Mouse (Mus musculus): Measurements from ENCODE around the gene Hoxd11.

Hoxd11 gene

GRCm38 (mm10) chr2:74661685-74662084 lies 17.7 kb upstream of the Hoxd11 start:
- intact Hi-C loops (cut with DNase I): loop anchor here (5.0 kb wide), 1 partner anchor 359 kb away; no protein-coding TSS in a partner anchor

DNA sequence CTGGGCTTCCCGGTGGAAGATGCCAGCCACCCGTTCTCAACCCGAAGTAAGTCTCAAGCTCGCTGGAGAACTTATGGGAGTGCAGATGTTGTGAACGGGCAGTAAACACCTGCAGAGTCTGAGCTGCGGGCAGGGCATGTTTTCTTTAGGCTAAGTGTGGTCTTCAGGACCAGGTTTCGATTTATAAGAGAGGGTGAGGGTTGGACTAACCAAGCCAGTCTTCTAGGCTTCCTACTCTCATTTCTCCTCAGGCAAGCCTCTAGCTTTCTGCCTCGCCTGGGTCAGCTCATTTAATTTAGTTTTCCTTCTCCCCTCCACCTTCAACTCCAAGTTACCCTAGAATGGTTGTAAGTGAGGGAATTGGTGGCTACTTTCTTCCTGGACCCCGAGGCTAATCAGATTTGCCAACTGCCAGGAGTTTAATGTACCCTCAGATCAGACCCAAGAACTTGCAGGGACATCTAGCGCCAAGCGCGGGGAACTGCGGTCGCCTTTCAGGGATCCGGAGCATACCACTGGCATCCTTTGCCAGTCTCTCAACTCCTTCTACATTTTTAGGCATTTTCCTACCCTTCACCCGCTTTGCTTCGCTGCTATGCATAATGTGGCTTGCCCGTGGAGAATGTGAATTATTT lies 15.9 kb upstream of the Hoxd11 start:
- intact Hi-C loops (cut with DNase I): loop anchor here (5.0 kb wide), 1 partner anchor 361 kb away; no protein-coding TSS in a partner anchor

GRCm38 (mm10) chr2:74666411-74666810 lies 12.9 kb upstream of the Hoxd11 start:
- intact Hi-C loops (cut with DNase I): no loop called here

DNA sequence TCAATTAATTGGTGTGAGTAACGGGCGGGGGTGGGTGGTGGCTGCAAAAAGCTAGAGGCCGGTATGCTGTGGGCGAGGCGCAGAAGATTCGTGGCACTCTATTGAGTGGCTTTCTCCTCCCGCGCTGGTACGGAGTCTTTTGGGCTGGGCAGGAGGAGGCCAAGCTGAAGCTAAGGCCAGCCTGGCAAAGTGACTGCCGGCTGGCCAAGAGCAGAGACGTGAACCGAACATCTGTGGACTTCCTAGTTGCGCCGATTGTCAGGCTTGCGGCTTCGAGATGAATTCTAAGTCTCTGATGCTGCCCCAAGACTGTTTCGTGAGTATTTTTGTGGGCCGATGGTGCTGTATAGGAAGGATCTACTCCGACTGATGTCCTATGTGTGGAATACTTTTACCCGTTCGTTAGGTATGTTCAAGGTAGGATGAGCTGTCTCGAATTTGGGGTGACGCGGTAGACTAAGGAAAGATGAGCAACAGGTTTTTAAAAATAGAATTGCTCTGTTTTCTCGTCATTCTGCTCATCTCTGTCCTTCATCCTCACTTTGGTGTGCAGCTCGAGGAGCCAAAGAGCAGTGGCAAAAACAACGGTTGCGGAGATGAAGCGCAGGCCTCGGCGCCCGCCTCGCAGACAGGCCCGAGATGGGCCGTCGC lies 12.0 kb upstream of the Hoxd11 start:
- intact Hi-C loops (cut with DNase I): no loop called here

DNA sequence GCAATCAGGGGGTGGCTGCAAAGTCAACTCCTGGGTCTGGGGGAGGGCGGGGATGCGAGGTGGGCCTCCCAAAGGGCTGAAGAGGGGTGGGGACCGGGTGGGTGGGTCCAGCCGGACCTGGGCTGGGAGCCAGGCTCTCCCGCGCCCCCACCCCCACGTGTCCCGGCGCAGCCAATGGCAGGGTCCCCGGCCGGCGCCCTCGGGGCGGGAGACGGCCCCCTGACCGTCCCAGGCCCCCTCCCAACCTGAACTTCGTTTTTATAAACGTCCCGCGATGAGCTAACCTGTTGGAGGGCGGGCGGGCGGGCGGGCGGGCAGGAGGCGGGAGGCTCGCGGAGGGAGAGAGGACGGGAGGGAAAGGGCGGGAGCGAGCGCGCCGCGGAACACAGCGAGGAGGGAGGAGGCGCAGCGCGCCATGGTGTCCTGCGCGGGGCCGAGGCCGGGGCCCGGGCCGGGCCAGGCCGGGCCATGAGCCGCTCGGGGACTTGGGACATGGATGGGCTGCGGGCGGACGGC lies 11.5 kb upstream of the Hoxd11 start, which contains the start of gene Hoxd13:
TSS of gene Hoxd13 (plus strand) at position 469 of the 516 bp plus-strand sequence.
- intact Hi-C loops (cut with DNase I): no loop called here

DNA sequence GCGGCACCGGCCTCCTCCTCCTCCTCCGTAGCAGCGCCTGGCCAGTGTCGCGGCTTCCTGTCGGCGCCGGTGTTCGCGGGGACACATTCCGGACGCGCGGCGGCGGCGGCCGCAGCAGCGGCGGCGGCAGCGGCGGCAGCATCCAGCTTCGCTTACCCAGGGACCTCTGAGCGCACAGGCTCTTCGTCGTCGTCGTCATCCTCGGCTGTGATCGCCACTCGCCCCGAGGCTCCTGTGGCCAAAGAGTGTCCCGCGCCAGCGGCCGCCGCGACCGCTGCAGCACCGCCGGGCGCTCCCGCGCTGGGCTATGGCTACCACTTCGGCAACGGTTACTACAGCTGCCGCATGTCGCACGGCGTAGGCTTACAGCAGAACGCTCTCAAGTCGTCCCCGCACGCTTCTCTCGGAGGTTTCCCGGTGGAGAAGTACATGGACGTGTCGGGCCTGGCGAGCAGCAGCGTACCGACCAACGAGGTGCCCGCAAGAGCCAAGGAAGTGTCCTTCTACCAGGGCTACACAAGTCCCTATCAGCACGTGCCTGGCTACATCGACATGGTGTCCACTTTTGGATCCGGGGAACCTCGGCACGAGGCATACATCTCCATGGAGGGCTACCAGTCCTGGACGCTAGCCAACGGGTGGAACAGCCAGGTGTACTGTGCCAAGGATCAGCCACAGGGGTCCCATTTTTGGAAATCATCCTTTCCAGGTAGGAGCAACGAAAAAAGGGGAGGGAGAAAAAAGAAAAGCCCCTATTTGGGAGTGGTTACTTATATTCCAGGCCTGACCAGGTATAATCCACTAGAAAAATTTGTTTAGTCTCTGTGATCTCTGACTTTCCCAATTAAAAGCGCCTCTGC lies 10.8 kb upstream of the Hoxd11 start:
- intact Hi-C loops (cut with DNase I): no loop called here

GRCm38 (mm10) chr2:74669230-74669578 lies 10.2 kb upstream of the Hoxd11 start:
- intact Hi-C loops (cut with DNase I): no loop called here

GRCm38 (mm10) chr2:74669650-74670235 lies 9.6 kb upstream of the Hoxd11 start:
- intact Hi-C loops (cut with DNase I): loop anchor here (5.0 kb wide), 2 partner anchors 602 to 702 kb away; no protein-coding TSS in a partner anchor

DNA sequence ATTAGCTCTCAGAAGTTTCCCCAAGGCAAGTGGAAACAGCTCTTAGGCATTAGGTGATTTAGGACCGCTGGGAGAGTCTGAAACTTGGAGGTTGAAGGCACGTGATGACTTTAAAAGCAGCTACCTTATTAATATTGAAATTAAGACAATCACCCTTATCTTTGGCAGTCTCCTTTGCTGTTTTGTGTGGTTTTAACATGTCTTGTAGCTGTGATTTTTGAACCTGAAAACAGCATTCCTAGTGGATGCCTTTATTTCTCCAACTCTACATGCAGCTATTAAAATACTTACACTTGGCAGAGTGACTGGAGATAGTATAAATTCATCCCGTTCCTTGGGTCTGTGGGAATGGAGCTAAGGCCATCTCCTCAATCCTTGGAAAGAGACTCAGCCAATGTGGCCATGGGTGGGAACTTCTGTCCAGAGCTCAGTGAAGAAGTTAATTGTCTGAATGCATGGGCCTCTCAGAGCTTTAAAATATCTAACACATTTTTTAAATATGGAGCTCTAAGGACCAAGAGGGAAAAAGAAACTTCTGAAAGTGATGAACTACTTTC lies 8.6 kb upstream of the Hoxd11 start:
- intact Hi-C loops (cut with DNase I): loop anchor here (5.0 kb wide), 2 partner anchors 603 to 703 kb away; no protein-coding TSS in a partner anchor

DNA sequence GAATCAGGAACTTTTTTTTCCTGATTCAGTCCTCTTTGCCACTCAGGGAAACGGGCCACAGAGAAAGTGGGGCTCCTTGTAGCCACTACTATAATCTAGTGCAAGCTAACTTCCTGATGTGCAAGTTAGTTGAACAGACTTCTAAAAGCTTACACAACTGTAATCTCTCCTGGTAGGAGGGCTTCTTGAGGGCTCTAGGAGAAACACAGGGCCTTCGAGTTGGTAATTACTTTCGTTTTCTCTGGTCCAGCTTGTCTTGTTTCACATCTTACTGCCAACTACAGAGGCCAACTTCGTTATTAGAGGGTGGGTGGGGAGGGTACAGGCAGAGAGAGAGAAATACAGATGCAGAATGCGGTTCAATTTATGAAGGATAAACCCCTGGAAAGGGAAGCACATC lies 7.5 kb upstream of the Hoxd11 start:
- intact Hi-C loops (cut with DNase I): loop anchor here (5.0 kb wide), 2 partner anchors 605 to 705 kb away; no protein-coding TSS in a partner anchor

DNA sequence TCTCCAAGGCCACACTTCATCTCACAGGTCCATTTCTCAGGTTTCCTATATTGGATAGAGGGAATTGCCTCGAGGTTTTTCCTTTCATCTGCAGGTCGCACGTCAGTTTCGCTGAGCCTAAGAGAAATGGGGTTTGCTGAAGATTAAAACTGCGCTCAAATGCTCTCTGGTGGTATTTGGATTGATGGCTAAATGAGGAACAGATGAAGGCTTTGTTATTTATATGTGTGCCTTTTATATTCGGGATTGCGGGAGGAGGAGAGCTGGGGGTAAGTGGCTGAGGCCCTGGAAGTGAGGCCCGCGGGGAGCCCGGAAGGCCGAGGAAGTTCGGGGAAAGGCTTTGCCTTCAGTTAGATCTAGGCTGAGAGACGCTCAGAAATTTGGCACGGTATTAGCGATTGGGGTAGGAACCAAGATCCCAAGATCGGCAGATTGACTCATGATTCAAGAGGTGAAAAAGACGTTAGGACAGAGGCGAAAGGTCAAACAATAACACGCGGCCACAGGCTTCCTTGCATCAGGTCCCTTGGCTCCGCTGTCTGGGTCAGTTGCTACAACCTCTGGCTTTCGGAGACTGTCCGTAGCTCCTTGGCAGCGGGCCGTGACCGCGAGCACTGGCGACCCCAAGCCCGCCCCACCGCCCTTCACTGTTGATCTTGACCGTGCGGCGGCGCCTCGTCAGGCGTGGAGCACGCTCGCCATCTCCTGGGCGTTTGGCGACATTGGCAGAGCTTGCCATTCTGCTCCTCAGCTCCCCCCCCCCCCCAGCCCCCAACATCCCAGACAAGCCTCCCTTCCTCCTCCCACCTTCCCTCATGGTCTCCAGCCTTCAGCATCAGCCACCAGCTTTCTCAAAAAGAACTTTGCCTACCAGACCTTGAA lies 6.6 kb upstream of the Hoxd11 start:
- intact Hi-C loops (cut with DNase I): loop anchor here (5.0 kb wide), 2 partner anchors 605 to 705 kb away; no protein-coding TSS in a partner anchor

DNA sequence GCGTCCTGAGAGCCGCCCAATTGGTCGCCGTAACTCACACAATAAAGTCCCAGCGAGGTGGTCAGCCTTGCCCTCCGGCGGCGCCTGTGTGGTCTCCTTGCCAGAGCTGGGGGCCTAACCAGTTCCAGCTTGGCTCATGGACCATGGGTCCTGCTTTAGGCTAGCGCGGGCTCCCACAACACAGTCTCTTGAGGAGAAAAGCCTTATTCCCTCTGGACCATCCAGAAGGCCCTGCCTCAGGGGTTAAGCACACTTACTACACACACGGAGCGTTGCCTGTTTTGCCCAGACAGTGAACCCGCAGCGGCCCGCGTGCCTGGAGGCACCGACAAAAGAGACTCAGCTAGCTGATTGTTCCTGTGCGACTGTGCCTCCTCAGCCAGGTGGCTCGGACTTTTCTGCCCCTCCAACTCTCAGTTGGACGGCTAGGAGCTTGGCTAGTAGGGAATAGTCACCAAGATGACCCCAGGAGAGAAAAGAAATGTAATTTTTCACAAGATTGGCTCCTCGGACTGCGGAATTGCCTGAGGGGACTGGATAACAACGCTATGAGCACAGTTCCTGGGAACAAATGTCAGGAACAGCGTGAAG lies 5.4 kb upstream of the Hoxd11 start:
- intact Hi-C loops (cut with DNase I): loop anchor here (5.0 kb wide), 2 partner anchors 607 to 707 kb away; no protein-coding TSS in a partner anchor

- intact Hi-C loops (cut with DNase I): loop anchor here (5.0 kb wide), 2 partner anchors 608 to 708 kb away; no protein-coding TSS in a partner anchor
Observed at GRCm38 (mm10) chr2:74674881-74675665, 4.3 kb upstream of the Hoxd11 start, which contains the start of gene Hoxd12. Gene Hoxd12 (plus strand): TSS chr2:74675013.

GRCm38 (mm10) chr2:74675666-74676282 lies 3.6 kb upstream of the Hoxd11 start:
- intact Hi-C loops (cut with DNase I): no loop called here

GRCm38 (mm10) chr2:74676376-74677052 lies 2.8 kb upstream of the Hoxd11 start:
- intact Hi-C loops (cut with DNase I): no loop called here

- intact Hi-C loops (cut with DNase I): no loop called here
Observed at GRCm38 (mm10) chr2:74677106-74677505, 2.3 kb upstream of the Hoxd11 start.

DNA sequence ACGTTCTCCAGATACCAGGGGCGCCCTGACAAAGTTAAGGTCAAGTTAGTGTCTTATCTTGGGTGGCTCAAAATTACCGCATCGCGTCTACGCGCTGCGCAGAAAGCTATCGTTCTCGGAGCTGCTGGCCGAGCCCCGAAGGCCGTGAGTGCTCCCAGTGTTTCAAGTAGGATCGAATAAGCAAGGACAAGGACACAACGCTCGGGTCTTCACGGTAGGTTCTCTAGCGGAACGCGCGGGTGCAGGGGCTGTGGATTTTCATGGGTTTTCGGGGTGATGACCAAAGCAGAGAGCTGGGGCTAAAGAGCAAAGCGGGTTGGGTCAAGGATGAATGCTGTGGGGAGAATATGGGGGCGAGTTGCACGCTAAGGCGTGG lies 227 bp downstream of the Hoxd11 start:
- intact Hi-C loops (cut with DNase I): no loop called here

All from adrenal gland (tissue).